Mouse (Mus musculus) stomach, postnatal 0 days (tissue): Measurements from ENCODE around the gene Igdcc3. TPM values are rescaled to one million over a fixed set of nuclear protein-coding genes. Genes with fewer than 3 reads are reported as not detected.

Experiments
- ATAC-seq: fragments of 200-750 bp; cut with Nextera tagmentation; 2 replicates; pipeline ENCODE4 v1.8.0; 2017; ENCODE audit not compliant: low FRiP score, low TSS enrichment
- DNase-seq: peaks from one replicate; pipeline ENCODE4 v3.0.0-alpha.2; 2016; ENCODE audit warnings: low spot score
- H3K27ac ChIP-seq: fragments of 300-500 bp; sonication (generic); replicated peaks from 2 replicates; pipeline ENCODE4 v1.5.1; 2014; ENCODE audit warnings: mild to moderate bottlenecking, control low read depth
- H3K27me3 ChIP-seq: fragments of 300-500 bp; sonication (generic); 2 replicates; pipeline ENCODE4 v1.6.1; 2014; ENCODE audit warnings: low read length; ENCODE audit not compliant: control insufficient read depth, insufficient read depth
- H3K36me3 ChIP-seq: fragments of 300-500 bp; sonication (generic); 2 replicates; pipeline ENCODE4 v1.6.1; 2014; ENCODE audit warnings: low read length, mixed read lengths; ENCODE audit not compliant: control insufficient read depth, insufficient read depth
- H3K4me1 ChIP-seq: fragments of 300-500 bp; sonication (generic); replicated peaks from 2 replicates; pipeline ENCODE4 v1.6.1; 2014; ENCODE audit warnings: antibody characterized with exemption; ENCODE audit not compliant: control insufficient read depth, insufficient read depth
- H3K4me2 ChIP-seq: fragments of 300-500 bp; sonication (generic); replicated peaks from 2 replicates; pipeline ENCODE4 v1.6.1; 2014; ENCODE audit warnings: low read depth, mild to moderate bottlenecking, control low read depth, moderate library complexity
- H3K4me3 ChIP-seq: fragments of 300-500 bp; sonication (generic); 2 replicates; pipeline ENCODE4 v1.5.1; 2014; ENCODE audit warnings: low read depth, low read length, control low read depth
- H3K9ac ChIP-seq: fragments of 300-500 bp; sonication (generic); 2 replicates; pipeline ENCODE4 v1.6.1; 2014; ENCODE audit warnings: mild to moderate bottlenecking, low read length, control low read depth, mixed read lengths
- H3K9me3 ChIP-seq: fragments of 300-500 bp; sonication (generic); 2 replicates; pipeline ENCODE4 v1.6.1; 2016; ENCODE audit warnings: low read length; ENCODE audit not compliant: control insufficient read depth
- CTCF ChIP-seq: IDR thresholded peaks from 2 replicates; pipeline ENCODE4 v1.5.1; 2016; ENCODE audit warnings: antibody characterized with exemption, low read depth, mild to moderate bottlenecking, moderate library complexity
- EP300 ChIP-seq: optimal IDR thresholded peaks from 2 replicates; pipeline ENCODE3; 2016; ENCODE audit warnings: antibody characterized with exemption
- WGBS: fragments of 180-500 bp; shearing (Covaris S2); extraction: QIAGEN DNeasy Blood & Tissue Kit; methylation state at CpG from one replicate; pipeline ENCODE4 v1.1.7; 2014; 5-methylcytosine and 5-hydroxymethylcytosine counted together
- polyA plus RNA-seq: library from polyadenylated mRNA; unstranded; fragments of >200 nt; fragmentation: Nextera tagmentation; extraction: Ambion mirVana; gene quantifications from 2 replicates; pipeline ENCODE4 v1.2.1, GENCODE M21; 2015

Gene Igdcc3
- polyA plus RNA-seq, 1 experiment from 2014 or later, result 0.32 TPM

DNA sequence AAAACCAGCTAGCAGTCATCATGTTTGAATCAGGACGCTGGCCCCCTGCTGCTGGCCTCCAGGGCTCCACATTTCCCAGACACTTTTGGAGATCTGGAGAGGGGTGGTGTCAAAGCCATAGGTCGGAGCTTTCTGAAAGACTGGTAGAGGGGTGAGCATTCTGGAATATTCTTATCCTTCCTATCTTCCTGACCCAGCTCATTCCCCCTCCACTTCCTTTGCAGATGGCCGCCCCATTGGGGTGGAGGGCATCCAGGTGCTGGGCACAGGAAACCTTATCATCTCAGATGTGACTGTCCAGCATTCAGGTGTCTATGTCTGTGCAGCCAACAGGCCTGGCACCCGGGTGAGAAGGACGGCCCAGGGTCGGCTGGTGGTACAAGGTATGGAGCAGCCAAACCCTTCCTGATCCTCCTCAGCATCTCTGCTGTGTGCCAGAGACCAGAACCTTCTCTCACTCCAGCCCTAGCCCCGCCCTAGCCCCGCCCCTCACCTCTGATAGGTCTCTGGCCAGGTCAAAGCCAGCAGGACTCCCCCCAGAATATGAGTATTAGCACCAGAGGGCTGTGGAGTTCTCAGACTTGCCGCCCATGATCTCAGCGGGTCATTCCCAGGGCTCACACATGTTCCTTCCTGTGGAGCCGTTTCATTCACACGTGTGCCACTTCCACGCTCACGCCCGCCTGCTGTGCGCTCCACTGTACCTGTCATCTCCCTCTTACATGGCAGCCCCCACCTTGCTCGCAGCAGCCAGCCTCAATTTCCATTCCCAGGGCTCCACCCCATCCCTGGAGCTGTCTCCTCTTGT is 39.0 kb downstream of the Igdcc3 start:
- Histone ChIP-seq H3K36me3 (no peaks in the 10 kb centered on the region), H3K4me3 (no peak overlapping the region), H3K4me1 (no peaks in the 10 kb centered on the region), H3K9me3 (no peaks in the 10 kb centered on the region), H3K9ac (no peak overlapping the region), H3K27me3 (no peaks in the 10 kb centered on the region), H3K4me2 (0 out of 2 replicates have a peak overlapping the region, but pooled peaks have one; percentile 5), H3K27ac (no peak overlapping the region)
- DNase-seq (no peak), ATAC-seq (no peak)
- WGBS, result 37% methylated on average over 17 of the region's 17 CpGs
- no peak for TF ChIP-seq EP300
- no peak for TF ChIP-seq CTCF

DNA sequence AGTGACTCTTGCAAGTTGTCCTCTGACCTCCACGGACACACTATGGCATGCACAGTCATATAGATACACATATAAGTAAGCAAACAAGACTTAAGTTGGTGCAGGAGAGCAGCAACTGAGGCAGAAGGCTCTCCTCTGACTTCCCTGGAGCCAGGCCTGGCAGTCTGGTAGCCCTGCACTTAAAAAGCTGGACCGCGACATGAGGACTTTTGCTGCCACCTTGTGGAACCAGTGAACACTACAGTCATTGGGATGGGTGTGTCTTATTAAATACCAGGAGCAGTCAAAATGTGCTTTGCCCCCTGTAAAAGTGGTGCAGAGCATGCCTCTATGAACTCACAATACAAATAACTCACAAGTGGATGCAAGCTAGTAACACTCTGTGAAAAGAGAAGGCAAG is 47.6 kb downstream of the Igdcc3 start:
- Histone ChIP-seq H3K4me2 (no peak overlapping the region), H3K4me3 (no peak overlapping the region), H3K4me1 (no peaks in the 10 kb centered on the region), H3K36me3 (no peaks in the 10 kb centered on the region), H3K27me3 (no peaks in the 10 kb centered on the region), H3K9me3 (no peaks in the 10 kb centered on the region), H3K27ac (no peak overlapping the region), H3K9ac (no peak overlapping the region)
- TF ChIP-seq CTCF (peak; percentile 96), EP300 (no peak)
- DNase-seq (peak; percentile 86), ATAC-seq (peak; percentile 56; the same call in 1 of the 2 replicates)
- 6% methylated on average over 3 of the region's 3 CpGs for WGBS

DNA sequence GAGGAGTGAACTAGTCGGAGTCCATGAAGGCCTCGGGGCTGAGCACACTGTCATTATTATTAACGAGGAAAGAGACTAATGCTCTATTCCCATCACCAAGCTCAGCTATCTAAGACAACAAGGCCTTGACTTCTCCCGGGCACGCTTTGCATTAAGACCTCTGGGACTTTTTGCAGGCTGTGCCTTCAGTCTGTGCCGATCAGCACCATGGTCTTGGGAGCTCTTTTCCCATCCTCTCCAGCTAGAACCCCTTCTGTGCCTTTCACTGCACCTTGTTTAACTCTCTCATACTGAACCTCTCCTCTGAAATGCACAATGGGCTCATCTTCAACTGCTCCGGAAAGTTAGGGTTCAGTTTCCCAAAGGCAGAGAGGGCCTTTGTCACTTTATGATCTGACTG is 49.3 kb downstream of the Igdcc3 start:
- no peak for ATAC-seq

DNA sequence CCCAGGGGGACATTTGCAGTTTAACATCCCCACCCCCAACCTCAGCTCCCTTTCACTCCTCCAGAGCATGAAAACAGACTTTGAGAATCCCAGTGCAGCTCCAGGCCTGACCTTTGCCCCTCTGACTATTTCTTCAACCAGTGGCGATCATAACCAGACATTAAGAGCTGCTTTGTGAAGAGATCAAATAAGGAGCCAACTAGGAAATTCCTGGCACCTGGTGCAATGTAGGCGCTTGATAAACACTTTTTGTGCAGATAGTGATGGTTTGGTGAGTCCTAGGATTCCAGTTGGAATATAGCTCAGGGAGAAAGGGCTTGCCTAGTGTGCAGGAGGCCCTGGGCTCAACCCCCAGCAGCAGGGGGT is 50.4 kb downstream of the Igdcc3 start:
- Histone ChIP-seq H3K4me1 (peaks cover 5% of the 10 kb centered on the region; the same call in 1 of the 2 replicates), H3K4me3 (no peak overlapping the region), H3K4me2 (no peak overlapping the region), H3K27ac (peak overlapping the region; percentile 53; the same call in 1 of the 2 replicates), H3K36me3 (no peaks in the 10 kb centered on the region), H3K9ac (peak overlapping the region; percentile 23; the same call in 1 of the 2 replicates), H3K9me3 (no peaks in the 10 kb centered on the region), H3K27me3 (no peaks in the 10 kb centered on the region)
- TF ChIP-seq EP300 (no peak), CTCF (no peak)
- ATAC-seq (no peak), DNase-seq (no peak)
- WGBS, result 39% methylated on average over 2 of the region's 2 CpGs

More for the DNA sequence above, 49.3 kb downstream of the Igdcc3 start:
- Histone ChIP-seq H3K27me3 (no peaks in the 10 kb centered on the region), H3K4me3 (no peak overlapping the region), H3K27ac (no peak overlapping the region), H3K36me3 (no peaks in the 10 kb centered on the region), H3K4me2 (no peak overlapping the region), H3K9me3 (no peaks in the 10 kb centered on the region), H3K4me1 (no peaks in the 10 kb centered on the region), H3K9ac (no peak overlapping the region)
- TF ChIP-seq CTCF, result no peak
- DNase-seq, result no peak
- 73% methylated on average over 7 of the region's 7 CpGs for WGBS

DNA sequence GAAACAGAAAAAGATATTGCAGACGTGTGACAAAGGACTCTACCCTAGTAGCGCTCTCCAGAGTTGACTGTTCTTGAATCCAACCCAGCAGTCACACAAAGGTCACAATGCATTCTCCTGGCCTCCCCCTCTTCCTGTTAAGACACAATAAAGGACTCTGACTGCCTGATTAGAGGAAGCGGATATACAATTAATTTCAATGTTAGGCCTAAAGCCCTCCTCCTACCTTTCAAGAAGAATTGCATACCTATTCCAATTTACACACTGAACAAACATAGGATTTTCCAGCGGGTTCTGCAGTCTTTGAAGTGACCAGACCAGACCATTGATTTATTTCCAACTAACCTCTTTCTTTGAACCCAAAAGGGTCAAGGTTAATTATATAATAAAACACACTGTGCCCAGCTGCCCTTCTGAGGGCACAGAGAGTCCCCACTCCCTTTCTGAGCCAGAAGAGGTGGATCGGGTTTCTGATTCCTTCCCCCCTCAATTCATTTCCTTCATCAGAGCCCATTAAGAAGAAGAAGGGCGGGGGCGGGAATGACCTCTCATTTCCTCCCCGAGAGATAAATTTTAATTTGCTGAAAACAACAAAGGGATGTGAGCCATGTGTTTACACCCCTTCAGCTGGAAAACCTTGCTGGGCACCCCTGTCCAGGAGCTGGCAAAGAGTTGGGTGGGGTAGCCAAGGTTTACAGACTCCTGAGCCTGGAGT is 50.9 kb downstream of the Igdcc3 start:
- Histone ChIP-seq H3K4me3 (no peak overlapping the region), H3K27ac (peak overlapping the region; percentile 53; the same call in 1 of the 2 replicates), H3K27me3 (no peaks in the 10 kb centered on the region), H3K4me2 (no peak overlapping the region), H3K36me3 (no peaks in the 10 kb centered on the region), H3K4me1 (peaks cover 5% of the 10 kb centered on the region; the same call in 1 of the 2 replicates), H3K9me3 (no peaks in the 10 kb centered on the region), H3K9ac (0 out of 2 replicates have a peak overlapping the region, but pooled peaks have one; percentile 23)
- no peak for ATAC-seq
- WGBS, result 46% methylated on average over 8 of the region's 8 CpGs
- TF ChIP-seq EP300 (no peak), CTCF (no peak)
- DNase-seq, result no peak
